Comparison of ENCODE assay signal across 10 mouse cellular contexts in the genomic region with DNA sequence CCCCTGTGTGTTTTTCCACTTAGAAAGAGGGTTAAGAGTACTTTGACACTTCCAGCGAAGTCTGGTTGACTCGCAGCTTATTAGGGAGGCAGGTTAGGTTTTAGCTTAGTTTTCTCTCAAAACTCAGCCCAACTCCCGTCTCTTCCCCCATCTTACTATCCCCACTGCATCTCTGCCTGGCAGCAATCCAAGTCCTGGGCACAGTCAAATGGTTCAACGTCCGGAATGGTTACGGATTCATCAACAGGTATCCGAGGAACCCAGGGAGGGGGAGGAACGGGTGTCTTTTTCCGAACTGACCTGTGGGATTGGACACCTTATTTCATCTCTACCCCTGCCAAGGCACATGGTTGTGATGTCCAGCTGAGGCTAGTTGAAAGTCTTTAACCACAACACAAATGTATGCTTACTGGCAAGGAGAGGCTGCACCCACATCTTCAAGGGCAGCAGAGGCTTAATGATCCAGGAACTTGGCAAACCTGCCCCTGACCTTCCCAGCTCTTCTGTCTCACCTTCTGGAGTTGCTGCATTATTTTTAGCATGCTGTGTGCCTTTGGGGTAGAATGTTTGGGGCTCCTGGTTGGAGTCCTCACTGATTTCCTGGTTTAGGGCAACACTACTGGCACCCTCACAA. TPM values are rescaled to one million over a fixed set of nuclear protein-coding genes. Genes with fewer than 3 reads are reported as not detected.
DNase-seq lines count a peak whose midpoint lies in the region; ATAC-seq lines count a peak whose summit lies in the region.
"Had no signal": no experiment of that assay in that cellular context is flagged by ENCODE, and none has a peak within 500 bp of the region (broad histone marks: within the 10 kb centered on the region; RNA-seq: fewer than 3 reads in every experiment).

No protein-coding gene starts in this region.

- DNase-seq in heart, adult 11 months = peak; percentile 93
- no peak for DNase-seq in heart, adult 8-10 months (ENCODE audit: low spot score)
- no peak for DNase-seq in ovary, postnatal 10 days (ENCODE audit: low spot score)
- DNase-seq in layer of hippocampus, postnatal 14 days (ENCODE audit: low spot score in 2 of 2) = no peak
- no peak for DNase-seq in cerebellum, adult 11-12 months

- 41% methylated on average over 9 of the region's 9 CpGs for WGBS in heart, embryonic 15.5 days
- 23% methylated on average over 9 of the region's 9 CpGs for WGBS in kidney, embryonic 16.5 days
- 50% methylated on average over 9 of the region's 9 CpGs for WGBS in neural tube, embryonic 12.5 days

- H3K9ac ChIP-seq in heart, embryonic 15.5 days = no peak overlapping the region
- peak overlapping the region; percentile 70 for H3K9ac ChIP-seq in kidney, embryonic 16.5 days (replicated peaks; ENCODE audit: low read length)
- H3K9ac ChIP-seq in neural tube, embryonic 12.5 days = no peak overlapping the region
- H3K9ac ChIP-seq: liver, embryonic 14.5 days had no signal

- H3K27me3 ChIP-seq in heart, embryonic 15.5 days = peaks cover 26% of the 10 kb centered on the region
- peaks cover 10% of the 10 kb centered on the region for H3K27me3 ChIP-seq in kidney, embryonic 16.5 days (ENCODE audit: insufficient read depth, low read length)
- peaks cover 41% of the 10 kb centered on the region for H3K27me3 ChIP-seq in neural tube, embryonic 12.5 days (replicated peaks)

- no peaks in the 10 kb centered on the region for H3K9me3 ChIP-seq in heart, embryonic 15.5 days (replicated peaks)
- no peaks in the 10 kb centered on the region for H3K9me3 ChIP-seq in kidney, embryonic 16.5 days (ENCODE audit: low read length)
- H3K9me3 ChIP-seq in neural tube, embryonic 12.5 days = no peaks in the 10 kb centered on the region

- peak overlapping the region; percentile 100 for H3K4me2 ChIP-seq in heart, embryonic 15.5 days
- peak overlapping the region; percentile 99 for H3K4me2 ChIP-seq in kidney, embryonic 16.5 days (replicated peaks; ENCODE audit: low read depth, low read length)
- H3K4me2 ChIP-seq in neural tube, embryonic 12.5 days (replicated peaks) = peak overlapping the region; percentile 100

- peak overlapping the region; percentile 61 for H3K4me3 ChIP-seq in heart, embryonic 15.5 days
- H3K4me3 ChIP-seq in kidney, embryonic 16.5 days (ENCODE audit: low read length) = peak overlapping the region; percentile 58
- H3K4me3 ChIP-seq in neural tube, embryonic 12.5 days = no peak overlapping the region

- H3K4me1 ChIP-seq in heart, embryonic 15.5 days (replicated peaks) = peaks cover 41% of the 10 kb centered on the region
- H3K4me1 ChIP-seq in kidney, embryonic 16.5 days (ENCODE audit: insufficient read depth, low read length) = peaks cover 31% of the 10 kb centered on the region
- peaks cover 23% of the 10 kb centered on the region for H3K4me1 ChIP-seq in neural tube, embryonic 12.5 days

- H3K27ac ChIP-seq in heart, embryonic 15.5 days = peak overlapping the region; percentile 61
- peak overlapping the region; percentile 54; the same call in 1 of the 2 replicates for H3K27ac ChIP-seq in kidney, embryonic 16.5 days (ENCODE audit: low read length)
- no peak overlapping the region for H3K27ac ChIP-seq in neural tube, embryonic 12.5 days
- H3K27ac ChIP-seq: liver, embryonic 14.5 days had no signal

- H3K36me3 ChIP-seq in heart, embryonic 15.5 days = no peaks in the 10 kb centered on the region
- no peaks in the 10 kb centered on the region for H3K36me3 ChIP-seq in kidney, embryonic 16.5 days (ENCODE audit: insufficient read depth, low read length)
- H3K36me3 ChIP-seq in neural tube, embryonic 12.5 days = no peaks in the 10 kb centered on the region

- no peak for ATAC-seq in heart, embryonic 15.5 days (replicated peaks; ENCODE audit: insufficient number of reproducible peaks, insufficient read depth, low FRiP score, low read depth)
- ATAC-seq in kidney, embryonic 16.5 days (ENCODE audit: low FRiP score, low TSS enrichment) = no peak
- no peak for ATAC-seq in neural tube, embryonic 12.5 days (ENCODE audit: low FRiP score, low read depth)
- ATAC-seq: CD4-positive, CD25-positive, alpha-beta regulatory T cell, adult 4 months had no signal

RNA-seq across cellular contexts. Expression of a gene that starts 1.2 kb away (rescaled TPM):
- total RNA-seq in heart, adult 8-10 months (2022) = 10 to 100 TPM; 13.8 to 32.7 (median 24.3) TPM
- polyA plus RNA-seq in heart, embryonic 15.5 days (2015; fragmentation: Nextera tagmentation; extraction: Ambion mirVana) = 5.5 and 5.7 TPM in 2 replicates
- 7.0 and 10.3 TPM in 2 replicates for polyA plus RNA-seq in kidney, embryonic 16.5 days (2015; fragmentation: Nextera tagmentation; extraction: Ambion mirVana)
- polyA plus RNA-seq in neural tube, embryonic 12.5 days (2016; fragmentation: Nextera tagmentation; extraction: Ambion mirVana) = 5.5 and 6.0 TPM in 2 replicates
- 1 to 10 TPM; 8.3 to 9.7 TPM for total RNA-seq in layer of hippocampus, postnatal 14 days (2021)
- polyA plus RNA-seq: CD4-positive, CD25-positive, alpha-beta regulatory T cell, adult 4 months had no signal

RNA-seq across cellular contexts. Expression of a gene that starts 11.2 kb away (rescaled TPM):
- 100 to 1,000 TPM; 435 to 503 (median 470) TPM for total RNA-seq in heart, adult 8-10 months (2022)
- polyA plus RNA-seq in heart, embryonic 15.5 days (2015; fragmentation: Nextera tagmentation; extraction: Ambion mirVana) = 42.0 and 42.6 TPM in 2 replicates
- 20.8 and 22.4 TPM in 2 replicates for polyA plus RNA-seq in kidney, embryonic 16.5 days (2015; fragmentation: Nextera tagmentation; extraction: Ambion mirVana)
- polyA plus RNA-seq in neural tube, embryonic 12.5 days (2016; fragmentation: Nextera tagmentation; extraction: Ambion mirVana) = 12.3 and 12.4 TPM in 2 replicates
- 1 to 10 TPM; 1.8 to 3.6 TPM for total RNA-seq in layer of hippocampus, postnatal 14 days (2021)
- polyA plus RNA-seq: CD4-positive, CD25-positive, alpha-beta regulatory T cell, adult 4 months had no signal

RNA-seq across cellular contexts. Expression of a gene that starts 15.1 kb away (rescaled TPM):
- 100 to 1,000 TPM; 410 to 451 (median 437) TPM for total RNA-seq in heart, adult 8-10 months (2022)
- polyA plus RNA-seq in heart, embryonic 15.5 days (2015; fragmentation: Nextera tagmentation; extraction: Ambion mirVana) = 975 and 1,130 TPM in 2 replicates
- 1,737 and 1,791 TPM in 2 replicates for polyA plus RNA-seq in kidney, embryonic 16.5 days (2015; fragmentation: Nextera tagmentation; extraction: Ambion mirVana)
- polyA plus RNA-seq in neural tube, embryonic 12.5 days (2016; fragmentation: Nextera tagmentation; extraction: Ambion mirVana) = 1,451 and 1,549 TPM in 2 replicates
- total RNA-seq in layer of hippocampus, postnatal 14 days (2021) = 100 to 1,000 TPM; 446 to 451 TPM

RNA-seq across cellular contexts. Expression of a gene that starts 23.1 kb away (rescaled TPM):
- total RNA-seq in heart, adult 8-10 months (2022) = 10 to 100 TPM; 23.2 to 32.1 (median 27.7) TPM
- polyA plus RNA-seq in heart, embryonic 15.5 days (2015; fragmentation: Nextera tagmentation; extraction: Ambion mirVana) = 44.8 and 54.9 TPM in 2 replicates
- 85.2 and 86.4 TPM in 2 replicates for polyA plus RNA-seq in kidney, embryonic 16.5 days (2015; fragmentation: Nextera tagmentation; extraction: Ambion mirVana)
- 82.4 and 92.0 TPM in 2 replicates for polyA plus RNA-seq in neural tube, embryonic 12.5 days (2016; fragmentation: Nextera tagmentation; extraction: Ambion mirVana)
- 10 to 100 TPM; 28.5 to 29.3 TPM for total RNA-seq in layer of hippocampus, postnatal 14 days (2021)

RNA-seq across cellular contexts. Expression of a gene that starts 27.7 kb away (rescaled TPM):
- 1 to 10 TPM in 1 of 4 experiments, not detected in 3; 1.1 TPM for total RNA-seq in heart, adult 8-10 months (2022)
- 3.8 and 13.9 TPM in 2 replicates for polyA plus RNA-seq in heart, embryonic 15.5 days (2015; fragmentation: Nextera tagmentation; extraction: Ambion mirVana)
- 225 and 227 TPM in 2 replicates for polyA plus RNA-seq in kidney, embryonic 16.5 days (2015; fragmentation: Nextera tagmentation; extraction: Ambion mirVana)
- 2.1 and 3.2 TPM in 2 replicates for polyA plus RNA-seq in neural tube, embryonic 12.5 days (2016; fragmentation: Nextera tagmentation; extraction: Ambion mirVana)
- total RNA-seq in layer of hippocampus, postnatal 14 days (2021) = not detected
- polyA plus RNA-seq: CD4-positive, CD25-positive, alpha-beta regulatory T cell, adult 4 months had no signal
